Mouse (Mus musculus) forebrain, embryonic 16.5 days (tissue): Measurements from ENCODE around the gene Gm11564. TPM values are rescaled to one million over a fixed set of nuclear protein-coding genes. Genes with fewer than 3 reads are reported as not detected.
"Not testable (repeated sequence)": the region's sequence is repeated elsewhere in the genome, so short reads cannot be mapped to it uniquely, and the experiment has no call there.

Source experiments
- ATAC-seq: fragments of 200-750 bp; cut with Nextera tagmentation; 2 replicates; pipeline ENCODE4 v1.8.0; 2017; ENCODE audit warnings: mild to moderate bottlenecking, moderate library complexity
- H3K27ac ChIP-seq: fragments of 300-500 bp; sonication (generic); 2 replicates; pipeline ENCODE4 v1.5.1; 2014; ENCODE audit warnings: low read length, control low read depth
- H3K27me3 ChIP-seq: fragments of 300-500 bp; sonication (generic); replicated peaks from 2 replicates; pipeline ENCODE4 v1.6.1; 2014; ENCODE audit warnings: low read length; ENCODE audit not compliant: control insufficient read depth, insufficient read depth
- H3K36me3 ChIP-seq: fragments of 300-500 bp; sonication (generic); 2 replicates; pipeline ENCODE4 v1.6.1; 2014; ENCODE audit not compliant: control insufficient read depth, insufficient read depth
- H3K4me1 ChIP-seq: fragments of 300-500 bp; sonication (generic); replicated peaks from 2 replicates; pipeline ENCODE4 v1.6.1; 2014; ENCODE audit warnings: low read length; ENCODE audit not compliant: control insufficient read depth, insufficient read depth
- H3K4me2 ChIP-seq: fragments of 300-500 bp; sonication (generic); 2 replicates; pipeline ENCODE4 v1.6.1; 2014; ENCODE audit warnings: mild to moderate bottlenecking, low read length, control low read depth
- H3K4me3 ChIP-seq: fragments of 300-500 bp; sonication (generic); replicated peaks from 2 replicates; pipeline ENCODE4 v1.5.1; 2014; ENCODE audit warnings: mild to moderate bottlenecking, low read length, control low read depth
- H3K9ac ChIP-seq: fragments of 300-500 bp; sonication (generic); replicated peaks from 2 replicates; pipeline ENCODE4 v1.6.1; 2014; ENCODE audit warnings: low read depth, low read length, control low read depth
- H3K9me3 ChIP-seq: fragments of 300-500 bp; sonication (generic); 2 replicates; pipeline ENCODE4 v1.6.1; 2016; ENCODE audit warnings: low read length; ENCODE audit not compliant: control insufficient read depth
- WGBS: fragments of 180-500 bp; shearing (Covaris S2); extraction: QIAGEN DNeasy Blood & Tissue Kit; methylation state at CpG from one replicate; pipeline ENCODE4 v1.1.7; 2014; 5-methylcytosine and 5-hydroxymethylcytosine counted together
- polyA plus RNA-seq: library from polyadenylated mRNA; unstranded; fragments of >200 nt; fragmentation: Nextera tagmentation; extraction: Ambion mirVana; gene quantifications from 2 replicates; pipeline ENCODE4 v1.2.1, GENCODE M21; 2015

Gene Gm11564
- polyA plus RNA-seq, 1 experiment from 2014 or later = not detected

DNA sequence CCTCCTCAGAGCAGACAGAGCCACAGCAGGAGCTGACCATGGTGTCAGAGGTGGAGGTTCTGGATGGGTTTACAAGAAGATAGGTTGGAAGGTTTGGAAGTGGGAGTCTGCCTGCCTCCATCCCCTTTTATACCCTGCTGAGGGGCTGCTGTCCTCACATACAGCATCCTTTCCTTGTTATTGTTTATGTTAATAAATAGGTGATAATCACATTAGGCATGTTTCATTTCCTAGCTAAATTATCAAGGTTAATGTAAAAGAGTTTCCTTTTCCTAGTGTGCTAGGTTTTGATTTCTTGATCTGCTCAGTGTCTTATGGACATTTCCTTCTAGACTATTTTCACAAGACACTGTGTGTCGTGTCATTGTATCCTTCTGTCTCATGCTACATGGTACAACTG lies 11.1 kb downstream of the Gm11564 start, which contains the start of gene Gm11554:
Gm11554 (minus strand) TSS at position 101 of the 400 bp plus-strand sequence.
- not testable (repeated sequence) for H3K4me2 ChIP-seq, H3K27ac ChIP-seq, H3K9me3 ChIP-seq, H3K27me3 ChIP-seq, H3K9ac ChIP-seq, H3K4me1 ChIP-seq, H3K36me3 ChIP-seq, ATAC-seq, H3K4me3 ChIP-seq
- WGBS = no CpG with 5 or more reads among the region's 1 CpGs

DNA sequence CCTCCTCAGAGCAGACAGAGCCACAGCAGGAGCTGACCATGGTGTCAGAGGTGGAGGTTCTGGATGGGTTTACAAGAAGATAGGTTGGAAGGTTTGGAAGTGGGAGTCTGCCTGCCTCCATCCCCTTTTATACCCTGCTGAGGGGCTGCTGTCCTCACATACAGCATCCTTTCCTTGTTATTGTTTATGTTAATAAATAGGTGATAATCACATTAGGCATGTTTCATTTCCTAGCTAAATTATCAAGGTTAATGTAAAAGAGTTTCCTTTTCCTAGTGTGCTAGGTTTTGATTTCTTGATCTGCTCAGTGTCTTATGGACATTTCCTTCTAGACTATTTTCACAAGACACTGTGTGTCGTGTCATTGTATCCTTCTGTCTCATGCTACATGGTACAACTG lies 16.6 kb downstream of the Gm11564 start, which contains the start of gene Gm11569:
Gm11569 (minus strand) TSS at position 101 of the 400 bp plus-strand sequence.
- H3K27me3 ChIP-seq, H3K27ac ChIP-seq, ATAC-seq, H3K4me2 ChIP-seq, H3K4me1 ChIP-seq, H3K9ac ChIP-seq, H3K4me3 ChIP-seq, H3K36me3 ChIP-seq, H3K9me3 ChIP-seq: not testable (repeated sequence)
- WGBS = no CpG with 5 or more reads among the region's 1 CpGs

DNA sequence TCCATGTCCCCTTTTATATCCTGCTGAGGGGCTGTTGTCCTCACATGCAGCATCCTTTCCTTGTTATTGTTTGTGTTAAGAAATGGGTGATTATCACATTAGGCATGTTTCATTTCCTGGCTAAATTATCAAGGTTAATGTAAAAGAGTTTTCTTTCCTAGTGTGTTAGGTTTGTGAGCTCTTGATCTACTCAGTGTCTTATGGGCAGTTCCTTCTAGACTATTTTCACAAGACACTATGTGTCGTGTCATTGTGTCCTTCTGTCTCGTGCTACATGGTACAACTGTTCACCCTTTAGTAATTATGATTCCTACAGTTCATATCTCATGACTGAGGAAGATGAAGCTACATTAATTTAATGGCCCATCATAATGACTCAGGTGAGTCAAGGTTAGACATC lies 22.1 kb downstream of the Gm11564 start, which contains the start of gene Gm11596:
Gm11596 (minus strand) TSS at position 101 of the 400 bp plus-strand sequence.
- H3K9me3 ChIP-seq = no peaks in the 10 kb centered on the region
- H3K4me1 ChIP-seq = no peaks in the 10 kb centered on the region
- no peak within 1 kb of the TSS for H3K4me3 ChIP-seq
- WGBS = 83% methylated on average over 2 of the region's 2 CpGs
- no peaks in the 10 kb centered on the region for H3K36me3 ChIP-seq
- no peak within 1 kb of the TSS for H3K9ac ChIP-seq
- H3K27me3 ChIP-seq = no peaks in the 10 kb centered on the region
- no peak for ATAC-seq
- no peak within 1 kb of the TSS for H3K4me2 ChIP-seq
- no peak within 1 kb of the TSS for H3K27ac ChIP-seq

DNA sequence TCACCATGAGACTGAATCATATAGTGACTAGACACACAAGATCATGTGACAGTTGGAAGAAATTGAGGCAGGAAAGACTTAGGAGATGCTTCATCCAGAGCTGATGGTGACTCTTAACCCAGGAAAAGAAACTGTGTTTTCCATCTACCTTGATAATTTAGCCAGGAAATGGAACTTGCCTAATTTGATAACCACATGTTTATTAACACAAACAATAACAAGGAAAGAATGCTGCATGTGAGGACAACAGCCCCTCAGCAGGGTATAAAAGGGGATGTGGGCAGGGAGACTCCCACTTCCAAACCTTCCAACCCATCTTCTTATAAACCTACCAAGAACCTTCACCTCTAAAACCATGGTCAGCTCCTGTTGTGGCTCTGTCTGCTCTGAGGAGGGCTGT lies 30.6 kb downstream of the Gm11564 start, which contains the start of gene Krtap4-9:
Krtap4-9 (plus strand) TSS at position 301 of the 400 bp plus-strand sequence.
- not testable (repeated sequence) for H3K36me3 ChIP-seq, H3K4me2 ChIP-seq, H3K9me3 ChIP-seq, H3K27me3 ChIP-seq, ATAC-seq, H3K27ac ChIP-seq, H3K4me3 ChIP-seq, H3K9ac ChIP-seq, H3K4me1 ChIP-seq

DNA sequence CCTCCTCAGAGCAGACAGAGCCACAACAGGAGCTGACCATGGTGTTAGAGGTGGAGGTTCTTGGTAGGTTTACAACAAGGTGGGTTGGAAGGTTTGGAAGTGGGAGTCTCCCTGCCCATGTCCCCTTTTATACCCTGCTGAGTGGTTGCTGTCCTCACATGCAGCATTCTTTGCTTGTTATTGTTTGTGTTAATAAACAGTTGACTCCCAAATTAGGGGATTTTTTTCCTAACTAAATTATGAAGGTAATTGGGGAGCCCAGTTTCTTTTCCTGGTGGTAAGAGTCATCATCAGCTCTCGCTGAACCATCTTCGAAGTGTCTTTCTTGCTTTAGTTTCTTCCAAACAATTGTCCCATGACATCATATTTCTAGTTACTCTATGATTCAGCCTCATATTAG lies 34.9 kb downstream of the Gm11564 start, which contains the start of gene Krtap4-8:
Krtap4-8 (minus strand) TSS at position 101 of the 400 bp plus-strand sequence.
- H3K4me1 ChIP-seq = no peaks in the 10 kb centered on the region
- H3K27ac ChIP-seq = no peak within 1 kb of the TSS
- H3K9ac ChIP-seq = no peak within 1 kb of the TSS
- no peak within 1 kb of the TSS for H3K4me3 ChIP-seq
- no peak within 1 kb of the TSS for H3K4me2 ChIP-seq
- no peaks in the 10 kb centered on the region for H3K36me3 ChIP-seq
- no peaks in the 10 kb centered on the region for H3K27me3 ChIP-seq
- WGBS = 97% methylated on average over 2 of the region's 2 CpGs
- ATAC-seq = no peak
- no peaks in the 10 kb centered on the region for H3K9me3 ChIP-seq

DNA sequence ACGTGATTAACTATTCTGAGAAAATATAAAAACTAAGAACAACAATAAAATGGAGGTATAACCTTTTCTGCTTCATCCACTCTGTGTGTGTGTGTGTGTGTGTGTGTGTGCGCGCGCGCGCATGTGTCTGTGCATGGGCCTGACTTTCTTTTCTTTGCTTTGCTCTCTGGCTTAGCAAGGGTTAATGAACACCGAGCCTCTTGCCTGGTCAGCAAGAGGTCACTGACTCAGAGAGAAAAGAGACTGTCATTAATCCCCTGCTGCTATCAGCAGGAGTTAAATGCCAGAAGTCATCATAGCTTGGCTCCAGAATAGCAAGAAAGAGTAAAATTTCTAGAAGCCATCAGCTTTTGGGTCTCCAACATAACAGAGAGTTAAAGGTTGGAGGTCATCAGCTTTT lies 37.1 kb downstream of the Gm11564 start:
- Histone ChIP-seq H3K27me3 (no peaks in the 10 kb centered on the region), H3K4me1 (no peaks in the 10 kb centered on the region), H3K9ac (no peak overlapping the region), H3K9me3 (no peaks in the 10 kb centered on the region), H3K4me3 (no peak overlapping the region), H3K36me3 (no peaks in the 10 kb centered on the region), H3K27ac (no peak overlapping the region), H3K4me2 (no peak overlapping the region)
- WGBS = 42% methylated on average over 7 of the region's 7 CpGs
- ATAC-seq = no peak

DNA sequence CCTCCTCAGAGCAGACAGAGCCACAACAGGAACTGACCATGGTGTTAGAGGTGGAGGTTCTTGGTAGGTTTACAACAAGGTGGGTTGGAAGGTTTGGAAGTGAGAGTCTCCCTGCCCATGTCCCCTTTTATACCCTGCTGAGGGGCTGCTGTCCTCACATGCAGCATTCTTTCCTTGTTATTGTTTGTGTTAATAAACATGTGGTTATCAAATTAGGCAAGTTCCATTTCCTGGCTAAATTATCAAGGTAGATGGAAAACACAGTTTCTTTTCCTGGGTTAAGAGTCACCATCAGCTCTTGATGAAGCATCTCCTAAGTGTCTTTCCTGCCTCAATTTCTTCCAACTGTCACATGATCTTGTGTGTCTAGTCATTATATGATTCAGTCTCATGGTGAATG lies 42.7 kb downstream of the Gm11564 start, which contains the start of gene Gm11595:
Gm11595 (minus strand) TSS at position 101 of the 400 bp plus-strand sequence.
- H3K9ac ChIP-seq, H3K36me3 ChIP-seq, H3K4me3 ChIP-seq, ATAC-seq, H3K4me2 ChIP-seq, H3K27me3 ChIP-seq, H3K9me3 ChIP-seq, H3K27ac ChIP-seq, H3K4me1 ChIP-seq: not testable (repeated sequence)

DNA sequence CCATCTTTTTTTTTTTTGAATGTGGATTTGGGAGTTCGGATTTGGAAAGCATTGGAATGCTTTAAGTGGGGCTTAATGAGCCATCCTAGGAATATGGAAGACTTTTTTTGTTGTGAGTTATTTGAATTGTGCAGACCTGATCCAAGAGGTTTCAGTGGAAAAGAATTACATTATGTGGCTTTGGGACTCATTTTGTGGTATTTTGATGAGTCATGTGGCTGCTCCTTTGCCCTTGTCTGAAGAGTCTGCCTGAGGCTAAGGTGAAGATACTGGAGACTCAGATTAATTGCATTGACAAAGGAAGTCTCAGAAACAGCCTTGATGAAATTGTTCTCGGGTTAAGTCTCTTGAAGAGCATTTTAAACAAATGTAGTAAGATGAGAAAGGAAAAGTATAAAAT lies 47.1 kb downstream of the Gm11564 start:
- WGBS = 72% methylated on average over 2 of the region's 2 CpGs
- no peaks in the 10 kb centered on the region for H3K27me3 ChIP-seq
- no peaks in the 10 kb centered on the region for H3K9me3 ChIP-seq
- H3K4me3 ChIP-seq = no peak overlapping the region
- no peak overlapping the region for H3K27ac ChIP-seq
- ATAC-seq = no peak
- H3K4me2 ChIP-seq = no peak overlapping the region
- no peaks in the 10 kb centered on the region for H3K4me1 ChIP-seq
- no peak overlapping the region for H3K9ac ChIP-seq
- no peaks in the 10 kb centered on the region for H3K36me3 ChIP-seq
